Mouse (Mus musculus): ENCODE results near the gene Ephb2. TPM values are rescaled to one million over a fixed set of nuclear protein-coding genes. Genes with fewer than 3 reads are reported as not detected.
A peak's percentile ranks its signal among the peaks of the same experiment; 100 is the strongest.

The Ephb2 gene
- polyA plus RNA-seq, 1 experiment from 2014 or later = 10.3 TPM

- Histone ChIP-seq H3K27ac (no peak overlapping the region), H3K4me2 (replicated peaks) (no peak overlapping the region), H3K36me3 (peaks cover 36% of the 10 kb centered on the region), H3K4me3 (no peak overlapping the region), H3K4me1 (peaks cover 19% of the 10 kb centered on the region), H3K9ac (no peak overlapping the region), H3K9me3 (no peaks in the 10 kb centered on the region), H3K27me3 (no peaks in the 10 kb centered on the region)
- ATAC-seq (ENCODE audit: low FRiP score, low read depth) = no peak
- WGBS = 74% methylated on average over 13 of the region's 13 CpGs
Measured at GRCm38 (mm10) chr4:136651882-136652527, 183.8 kb downstream of the Ephb2 start.

GRCm38 (mm10) chr4:136651357-136651811, 184.4 kb downstream of the Ephb2 start:
- no peaks in the 10 kb centered on the region for H3K27me3 ChIP-seq
- H3K4me1 ChIP-seq = peaks cover 19% of the 10 kb centered on the region
- peaks cover 29% of the 10 kb centered on the region for H3K36me3 ChIP-seq
- no peak overlapping the region for H3K4me3 ChIP-seq
- no peak for ATAC-seq (ENCODE audit: low FRiP score, low read depth)
- H3K9ac ChIP-seq = no peak overlapping the region
- H3K4me2 ChIP-seq (replicated peaks) = no peak overlapping the region
- no peak overlapping the region for H3K27ac ChIP-seq
- 56% methylated on average over 3 of the region's 3 CpGs for WGBS
- H3K9me3 ChIP-seq = no peaks in the 10 kb centered on the region

DNA sequence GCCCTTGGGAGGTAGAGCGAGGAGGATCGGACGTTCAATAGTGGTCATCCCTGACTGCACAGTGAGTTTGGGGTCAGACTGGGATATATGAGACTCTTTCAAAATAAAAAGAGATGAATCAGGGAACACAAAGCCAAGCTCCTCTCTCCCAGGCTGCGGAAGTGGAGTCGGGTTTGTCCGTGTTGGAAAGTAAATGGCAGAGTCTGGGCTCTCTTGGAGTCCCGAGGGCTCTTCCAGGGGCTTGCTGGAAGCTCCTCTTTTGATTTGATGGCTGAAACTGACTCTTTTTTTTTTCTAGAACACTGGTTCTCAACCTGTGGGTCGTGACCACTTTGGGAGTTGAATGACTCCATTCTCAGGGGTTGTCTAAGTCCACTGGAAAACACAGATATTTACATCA, 185.5 kb downstream of the Ephb2 start:
- Histone ChIP-seq H3K36me3 (peaks cover 18% of the 10 kb centered on the region), H3K4me2 (replicated peaks) (no peak overlapping the region), H3K4me1 (peaks cover 19% of the 10 kb centered on the region), H3K9ac (no peak overlapping the region), H3K4me3 (no peak overlapping the region), H3K27ac (no peak overlapping the region), H3K27me3 (no peaks in the 10 kb centered on the region), H3K9me3 (no peaks in the 10 kb centered on the region)
- WGBS = 84% methylated on average over 8 of the region's 8 CpGs
- ATAC-seq (ENCODE audit: low FRiP score, low read depth) = no peak

GRCm38 (mm10) chr4:136649480-136650196, 186.2 kb downstream of the Ephb2 start:
- H3K4me2 ChIP-seq (replicated peaks) = peak overlapping the region; percentile 50
- peaks cover 19% of the 10 kb centered on the region for H3K4me1 ChIP-seq
- ATAC-seq (ENCODE audit: low FRiP score, low read depth) = peak; percentile 63; the same call in 1 of the 2 replicates
- WGBS = 30% methylated on average over 13 of the region's 13 CpGs
- H3K27ac ChIP-seq = no peak overlapping the region
- H3K27me3 ChIP-seq = no peaks in the 10 kb centered on the region
- H3K36me3 ChIP-seq = peaks cover 12% of the 10 kb centered on the region
- H3K9me3 ChIP-seq = no peaks in the 10 kb centered on the region
- peak overlapping the region; percentile 25; the same call in 1 of the 2 replicates for H3K9ac ChIP-seq
- no peak overlapping the region for H3K4me3 ChIP-seq

GRCm38 (mm10) chr4:136648922-136649479, 186.8 kb downstream of the Ephb2 start:
- no peak; the same call in 1 of the 2 replicates for ATAC-seq (ENCODE audit: low FRiP score, low read depth)

GRCm38 (mm10) chr4:136638890-136639289, 196.9 kb downstream of the Ephb2 start:
- Histone ChIP-seq H3K4me1 (peaks cover 11% of the 10 kb centered on the region; the same call in 1 of the 2 replicates), H3K4me2 (replicated peaks) (no peak overlapping the region), H3K4me3 (no peak overlapping the region), H3K36me3 (no peaks in the 10 kb centered on the region), H3K27me3 (peaks cover 52% of the 10 kb centered on the region), H3K9ac (no peak overlapping the region), H3K9me3 (peaks cover 8% of the 10 kb centered on the region; the same call in 1 of the 2 replicates), H3K27ac (no peak overlapping the region)
- 13% methylated on average over 10 of the region's 10 CpGs for WGBS
- no peak for ATAC-seq (ENCODE audit: low FRiP score, low read depth)

More at GRCm38 (mm10) chr4:136648922-136649479, 186.8 kb downstream of the Ephb2 start:
- Histone ChIP-seq H3K4me2 (replicated peaks) (peak overlapping the region; percentile 50), H3K9me3 (no peaks in the 10 kb centered on the region), H3K4me3 (no peak overlapping the region), H3K27ac (no peak overlapping the region), H3K9ac (peak overlapping the region; percentile 25; the same call in 1 of the 2 replicates), H3K36me3 (0 out of 2 replicates have a peak, but pooled peaks cover 8% of the 10 kb centered on the region), H3K27me3 (no peaks in the 10 kb centered on the region), H3K4me1 (peaks cover 19% of the 10 kb centered on the region)
- WGBS = 16% methylated on average over 11 of the region's 11 CpGs

DNA sequence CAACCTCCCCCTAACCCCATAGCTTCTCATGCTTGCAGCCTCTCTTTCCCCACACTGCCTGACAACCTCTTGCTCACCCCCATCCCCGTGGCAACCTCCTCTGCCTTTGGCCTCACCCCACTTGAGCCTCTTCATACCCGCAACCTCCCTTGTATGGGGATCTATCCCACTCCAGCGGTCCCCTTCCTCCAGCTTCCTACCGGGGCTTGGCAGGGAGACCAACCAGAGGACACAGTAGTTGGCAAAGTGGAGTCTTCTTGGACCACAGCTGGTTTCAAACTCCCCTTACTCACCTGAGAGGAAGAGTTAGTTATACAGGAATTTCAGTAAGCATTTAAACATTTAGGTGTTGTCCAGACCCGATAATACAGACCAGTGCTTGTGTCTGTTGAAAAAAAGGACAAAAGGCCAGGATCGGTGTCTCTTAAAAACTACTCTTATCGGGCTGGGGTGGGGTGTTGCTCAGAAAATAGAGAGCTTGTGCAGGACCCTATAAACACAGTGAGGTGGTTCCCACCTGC, 197.5 kb downstream of the Ephb2 start:
- peaks cover 9% of the 10 kb centered on the region; the same call in 1 of the 2 replicates for H3K9me3 ChIP-seq
- WGBS = 32% methylated on average over 7 of the region's 7 CpGs
- H3K36me3 ChIP-seq = no peaks in the 10 kb centered on the region
- peaks cover 11% of the 10 kb centered on the region; the same call in 1 of the 2 replicates for H3K4me1 ChIP-seq
- no peak for ATAC-seq (ENCODE audit: low FRiP score, low read depth)
- H3K4me3 ChIP-seq = peak overlapping the region; percentile 59
- no peak overlapping the region for H3K27ac ChIP-seq
- peak overlapping the region; percentile 92 for H3K4me2 ChIP-seq (replicated peaks)
- no peak overlapping the region for H3K9ac ChIP-seq
- peaks cover 52% of the 10 kb centered on the region for H3K27me3 ChIP-seq

- H3K4me3 ChIP-seq = peak overlapping the region; percentile 59
- H3K36me3 ChIP-seq = no peaks in the 10 kb centered on the region
- ATAC-seq (ENCODE audit: low FRiP score, low read depth) = peak; percentile 70
- peak overlapping the region; percentile 92 for H3K4me2 ChIP-seq (replicated peaks)
- H3K27ac ChIP-seq = no peak overlapping the region
- H3K27me3 ChIP-seq = peaks cover 52% of the 10 kb centered on the region
- peaks cover 9% of the 10 kb centered on the region; the same call in 1 of the 2 replicates for H3K9me3 ChIP-seq
- 3% methylated on average over 76 of the region's 76 CpGs for WGBS
- peak overlapping the region; percentile 71 for H3K9ac ChIP-seq
- H3K4me1 ChIP-seq = peaks cover 11% of the 10 kb centered on the region; the same call in 1 of the 2 replicates
Measured at GRCm38 (mm10) chr4:136637563-136638229, 198.1 kb downstream of the Ephb2 start.

DNA sequence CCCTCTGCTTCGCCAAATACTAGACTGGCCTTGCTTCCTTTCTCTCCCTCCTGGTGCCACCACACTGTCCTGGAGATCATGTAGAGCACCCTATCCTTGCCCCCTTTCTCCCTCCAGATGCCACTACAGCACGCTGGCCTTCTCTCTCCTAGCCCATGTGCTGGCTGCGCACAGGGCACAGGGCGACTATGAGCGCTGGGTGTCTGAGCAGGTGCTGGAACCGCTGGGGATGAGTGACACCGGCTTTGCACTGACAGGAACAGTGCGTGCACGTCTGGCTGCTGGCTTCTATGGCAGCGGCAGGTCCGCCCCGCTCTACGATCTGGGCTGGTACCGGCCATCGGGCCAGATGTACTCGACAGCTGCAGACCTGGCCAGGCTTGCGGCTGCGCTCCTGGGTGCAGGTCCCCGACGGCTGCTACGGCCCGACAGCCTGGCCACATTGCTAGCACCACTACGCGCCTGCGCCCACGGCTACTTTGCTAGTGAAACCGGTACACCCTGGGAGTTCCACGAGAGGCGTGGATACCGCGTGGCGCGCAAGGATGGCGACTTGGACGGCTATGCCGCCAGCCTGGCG, 198.7 kb downstream of the Ephb2 start:
- Histone ChIP-seq H3K9ac (peak overlapping the region; percentile 71), H3K9me3 (peaks cover 9% of the 10 kb centered on the region; the same call in 1 of the 2 replicates), H3K4me2 (replicated peaks) (peak overlapping the region; percentile 92), H3K27ac (no peak overlapping the region), H3K4me1 (peaks cover 11% of the 10 kb centered on the region; the same call in 1 of the 2 replicates), H3K27me3 (peaks cover 52% of the 10 kb centered on the region), H3K36me3 (no peaks in the 10 kb centered on the region), H3K4me3 (peak overlapping the region; percentile 59)
- 14% methylated on average over 37 of the region's 37 CpGs for WGBS
- peak; percentile 18; the same call in 1 of the 2 replicates for ATAC-seq (ENCODE audit: low FRiP score, low read depth)

DNA sequence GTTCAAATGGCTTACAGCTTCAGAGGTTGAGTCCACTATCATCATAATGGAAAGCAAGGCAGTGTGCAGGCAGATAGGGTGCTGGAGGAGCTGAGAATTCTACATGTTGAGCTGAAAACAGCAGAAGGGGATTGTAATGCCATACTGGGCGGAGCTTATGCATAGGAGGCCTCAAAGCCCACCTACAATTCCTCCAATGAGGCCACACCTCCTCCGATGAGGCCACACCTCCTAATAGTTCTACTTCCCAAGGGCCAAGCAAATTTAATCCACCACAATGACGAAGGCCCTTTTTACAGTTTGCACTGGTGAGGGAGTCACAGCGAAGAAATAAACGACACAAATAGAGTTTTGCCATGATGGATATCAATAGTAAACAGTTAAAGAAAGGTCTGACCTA, 199.3 kb downstream of the Ephb2 start:
- Histone ChIP-seq H3K36me3 (no peaks in the 10 kb centered on the region), H3K27ac (no peak overlapping the region), H3K4me1 (peaks cover 11% of the 10 kb centered on the region; the same call in 1 of the 2 replicates), H3K4me2 (replicated peaks) (no peak overlapping the region), H3K4me3 (no peak overlapping the region), H3K9ac (no peak overlapping the region), H3K27me3 (peaks cover 52% of the 10 kb centered on the region), H3K9me3 (peaks cover 9% of the 10 kb centered on the region; the same call in 1 of the 2 replicates)
- ATAC-seq (ENCODE audit: low FRiP score, low read depth) = no peak
- 55% methylated on average over 5 of the region's 5 CpGs for WGBS

GRCm38 (mm10) chr4:136635995-136636394, 199.8 kb downstream of the Ephb2 start:
- no peaks in the 10 kb centered on the region for H3K36me3 ChIP-seq
- ATAC-seq (ENCODE audit: low FRiP score, low read depth) = no peak

More at GRCm38 (mm10) chr4:136635995-136636394, 199.8 kb downstream of the Ephb2 start:
- H3K4me1 ChIP-seq = peaks cover 11% of the 10 kb centered on the region; the same call in 1 of the 2 replicates
- no peak overlapping the region for H3K4me3 ChIP-seq
- H3K9ac ChIP-seq = no peak overlapping the region
- H3K9me3 ChIP-seq = peaks cover 9% of the 10 kb centered on the region; the same call in 1 of the 2 replicates
- no peak overlapping the region for H3K4me2 ChIP-seq (replicated peaks)
- H3K27me3 ChIP-seq = peaks cover 52% of the 10 kb centered on the region
- H3K27ac ChIP-seq = no peak overlapping the region

All from limb, embryonic 13.5 days (tissue).